Mouse (Mus musculus): ENCODE results near the gene Abat. TPM values are rescaled to one million over a fixed set of nuclear protein-coding genes. Genes with fewer than 3 reads are reported as not detected.

Gene Abat
- polyA plus RNA-seq, 1 experiment from 2014 or later: 106 TPM

DNA sequence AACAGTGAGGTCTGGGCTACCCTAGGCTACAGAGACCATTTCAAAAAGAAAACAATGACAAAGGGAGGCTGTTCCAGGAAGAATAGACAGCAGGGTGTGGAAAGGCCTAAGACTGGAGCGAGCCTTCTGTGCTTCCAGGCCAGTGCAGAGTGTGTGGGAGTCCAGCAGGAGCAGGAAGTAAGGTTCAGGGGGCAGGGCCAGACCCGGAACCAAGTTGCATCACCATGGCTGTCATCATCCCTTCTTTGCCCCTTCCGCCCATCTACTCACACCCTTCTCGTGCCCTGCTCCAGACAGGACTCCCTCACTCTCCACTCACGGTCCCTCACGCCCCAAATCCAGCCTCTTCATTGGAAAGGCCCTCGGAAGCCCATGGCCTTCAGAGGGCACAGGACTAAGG, 154.0 kb downstream of the Abat start:
- no peak overlapping the region for H3K9ac ChIP-seq (ENCODE audit: low read depth, low read length)
- H3K4me2 ChIP-seq (ENCODE audit: low read length): no peak overlapping the region

DNA sequence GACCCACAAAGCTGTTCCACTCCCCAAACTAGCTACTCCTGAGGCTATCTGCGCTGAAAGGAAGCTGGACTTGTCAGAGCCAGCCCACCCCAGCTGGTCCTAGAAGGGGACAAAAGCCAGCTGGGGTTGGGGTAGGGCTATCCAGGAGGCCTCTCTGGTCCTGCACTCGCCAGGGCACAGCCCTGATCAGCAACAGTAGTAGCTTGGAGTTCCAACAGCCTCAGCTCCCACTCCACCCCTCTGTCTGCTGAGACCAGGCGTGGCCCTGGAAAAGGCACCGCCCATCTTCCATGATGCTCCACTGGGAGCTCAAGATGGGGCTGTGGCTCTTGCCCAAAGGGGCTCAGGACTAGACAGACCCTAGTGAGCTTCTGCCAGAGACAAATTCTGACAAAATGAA, 154.6 kb downstream of the Abat start:
- H3K27ac ChIP-seq (ENCODE audit: low read depth, low read length): no peak overlapping the region
- H3K36me3 ChIP-seq (ENCODE audit: control insufficient read depth, insufficient read depth, low read length): peaks cover under 1% of the 10 kb centered on the region; the same call in 1 of the 2 replicates
- no peak overlapping the region for H3K9ac ChIP-seq (ENCODE audit: low read depth, low read length)
- H3K4me2 ChIP-seq (ENCODE audit: low read length): no peak overlapping the region
- H3K4me3 ChIP-seq (ENCODE audit: low read length): no peak overlapping the region
- peaks cover 43% of the 10 kb centered on the region for H3K4me1 ChIP-seq (ENCODE audit: control insufficient read depth, insufficient read depth, low read depth, low read length)
- WGBS: 63% methylated on average over 4 of the region's 4 CpGs
- no peak for ATAC-seq
- no peaks in the 10 kb centered on the region for H3K9me3 ChIP-seq (ENCODE audit: control insufficient read depth, low read length)
- no peaks in the 10 kb centered on the region for H3K27me3 ChIP-seq (replicated peaks; ENCODE audit: control insufficient read depth, insufficient read depth, low read length)

More for the DNA sequence above, 154.0 kb downstream of the Abat start:
- no peak overlapping the region for H3K27ac ChIP-seq (ENCODE audit: low read depth, low read length)
- no peak overlapping the region for H3K4me3 ChIP-seq (ENCODE audit: low read length)
- no peaks in the 10 kb centered on the region for H3K27me3 ChIP-seq (replicated peaks; ENCODE audit: control insufficient read depth, insufficient read depth, low read length)
- H3K9me3 ChIP-seq (ENCODE audit: control insufficient read depth, low read length): no peaks in the 10 kb centered on the region
- peaks cover 43% of the 10 kb centered on the region for H3K4me1 ChIP-seq (ENCODE audit: control insufficient read depth, insufficient read depth, low read depth, low read length)
- ATAC-seq: no peak
- peaks cover 6% of the 10 kb centered on the region; the same call in 1 of the 2 replicates for H3K36me3 ChIP-seq (ENCODE audit: control insufficient read depth, insufficient read depth, low read length)
- WGBS: 81% methylated on average over 7 of the region's 7 CpGs

DNA sequence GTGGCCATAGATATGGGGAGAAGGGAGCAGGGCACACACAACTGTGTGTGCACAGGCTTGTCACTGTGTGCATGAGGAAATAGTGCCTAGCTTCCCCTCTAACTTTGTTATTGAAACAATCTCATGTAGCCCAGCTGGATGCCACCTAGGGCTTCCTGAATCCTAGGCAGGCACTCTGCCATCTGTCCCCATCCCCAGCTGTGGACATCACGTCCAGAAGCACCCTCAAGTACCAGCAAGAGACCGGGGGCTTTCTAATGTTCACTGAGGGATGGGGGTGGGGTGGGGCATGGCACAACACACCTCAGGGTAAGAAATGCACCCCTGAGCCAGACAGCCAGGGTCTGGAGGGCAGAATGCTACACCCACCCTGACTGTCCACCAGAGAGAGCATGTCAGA, 155.2 kb downstream of the Abat start:
- peak overlapping the region; percentile 28; the same call in 1 of the 2 replicates for H3K9ac ChIP-seq (ENCODE audit: low read depth, low read length)
- H3K4me3 ChIP-seq (ENCODE audit: low read length): no peak overlapping the region
- WGBS: 35% methylated on average over 2 of the region's 2 CpGs
- no peaks in the 10 kb centered on the region for H3K9me3 ChIP-seq (ENCODE audit: control insufficient read depth, low read length)
- no peak for ATAC-seq
- H3K4me1 ChIP-seq (ENCODE audit: control insufficient read depth, insufficient read depth, low read depth, low read length): peaks cover 43% of the 10 kb centered on the region
- no peak overlapping the region for H3K27ac ChIP-seq (ENCODE audit: low read depth, low read length)
- H3K4me2 ChIP-seq (ENCODE audit: low read length): no peak overlapping the region; the same call in 1 of the 2 replicates
- no peaks in the 10 kb centered on the region for H3K36me3 ChIP-seq (ENCODE audit: control insufficient read depth, insufficient read depth, low read length)
- no peaks in the 10 kb centered on the region for H3K27me3 ChIP-seq (replicated peaks; ENCODE audit: control insufficient read depth, insufficient read depth, low read length)

DNA sequence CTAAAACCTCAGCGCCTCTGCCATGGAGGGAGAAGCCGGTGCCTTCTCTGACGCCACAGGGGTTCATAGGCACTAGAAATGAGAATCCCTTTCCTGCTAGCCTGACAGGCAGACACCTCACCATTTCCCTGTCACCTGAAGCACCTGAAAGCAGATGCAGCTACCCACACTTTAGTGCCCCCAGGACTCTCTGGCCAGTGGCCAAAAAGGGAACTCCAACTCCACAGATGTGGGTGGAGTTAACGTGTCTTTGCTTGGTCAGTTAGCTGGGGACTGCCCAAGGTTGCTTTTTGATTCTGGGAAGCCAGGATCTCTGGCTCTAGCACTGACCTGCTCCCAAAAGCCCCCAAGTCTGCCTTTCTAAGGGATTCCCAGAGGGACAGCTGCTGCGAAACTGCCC, 156.2 kb downstream of the Abat start:
- Histone ChIP-seq H3K27ac (ENCODE audit: low read depth, low read length) (peak overlapping the region; percentile 62), H3K27me3 (replicated peaks; ENCODE audit: control insufficient read depth, insufficient read depth, low read length) (no peaks in the 10 kb centered on the region), H3K36me3 (ENCODE audit: control insufficient read depth, insufficient read depth, low read length) (no peaks in the 10 kb centered on the region), H3K4me3 (ENCODE audit: low read length) (peak overlapping the region; percentile 89), H3K9me3 (ENCODE audit: control insufficient read depth, low read length) (no peaks in the 10 kb centered on the region), H3K9ac (ENCODE audit: low read depth, low read length) (peak overlapping the region; percentile 87), H3K4me2 (ENCODE audit: low read length) (peak overlapping the region; percentile 63), H3K4me1 (ENCODE audit: control insufficient read depth, insufficient read depth, low read depth, low read length) (peaks cover 40% of the 10 kb centered on the region)
- no peak for ATAC-seq
- 47% methylated on average over 5 of the region's 5 CpGs for WGBS

DNA sequence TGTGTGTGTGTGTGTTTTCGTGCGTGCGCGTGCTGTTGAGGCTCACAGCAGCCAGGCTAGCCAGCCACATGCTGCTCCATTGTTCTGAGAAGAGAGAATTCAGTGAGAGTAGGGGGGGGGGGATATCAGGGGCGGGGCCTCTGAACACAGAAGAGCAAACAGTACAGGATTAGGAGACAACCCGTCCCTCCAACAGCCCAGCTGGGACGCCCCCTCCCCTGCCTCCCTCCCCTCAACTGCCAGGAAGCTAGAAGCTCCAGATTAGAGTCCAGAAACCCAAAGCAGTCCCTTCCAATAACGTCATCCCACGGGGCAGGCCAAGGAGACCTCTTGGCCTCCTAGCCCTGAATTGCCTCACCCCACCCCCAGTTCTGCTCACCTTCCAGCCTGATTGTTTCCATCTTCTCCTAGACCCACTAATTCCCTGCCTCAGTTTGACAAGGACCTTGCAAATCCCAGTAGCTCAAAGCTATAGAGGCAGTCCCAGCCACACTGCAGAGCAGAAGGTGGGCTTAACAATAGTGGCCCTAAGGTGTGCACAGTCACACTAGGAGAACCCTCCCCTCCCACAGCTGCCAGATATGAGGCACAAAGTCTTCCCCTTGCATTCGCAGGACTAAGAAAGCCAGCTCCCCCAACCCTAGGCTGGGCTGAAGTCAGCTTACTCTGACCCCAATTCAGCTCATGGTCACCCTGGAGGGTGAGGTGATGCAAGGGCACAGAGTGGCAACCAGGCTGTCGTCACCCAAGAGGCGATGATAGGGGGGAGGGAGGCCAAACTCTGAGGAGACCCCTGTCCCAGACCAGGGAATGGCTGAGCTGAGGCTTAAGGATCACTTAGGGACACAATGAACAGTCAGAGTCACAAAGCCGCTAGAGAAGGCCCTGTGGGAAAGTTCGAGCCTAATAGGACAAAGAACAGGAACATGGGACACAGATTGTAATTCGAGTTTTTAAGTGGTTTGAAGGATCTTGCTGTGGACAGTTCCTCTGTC, 157.1 kb downstream of the Abat start:
- WGBS: 2% methylated on average over 13 of the region's 15 CpGs
- H3K4me1 ChIP-seq (ENCODE audit: control insufficient read depth, insufficient read depth, low read depth, low read length): peaks cover 40% of the 10 kb centered on the region
- H3K27me3 ChIP-seq (replicated peaks; ENCODE audit: control insufficient read depth, insufficient read depth, low read length): no peaks in the 10 kb centered on the region
- peak overlapping the region; percentile 87 for H3K9ac ChIP-seq (ENCODE audit: low read depth, low read length)
- H3K27ac ChIP-seq (ENCODE audit: low read depth, low read length): peak overlapping the region; percentile 62
- no peaks in the 10 kb centered on the region for H3K9me3 ChIP-seq (ENCODE audit: control insufficient read depth, low read length)
- H3K4me2 ChIP-seq (ENCODE audit: low read length): peak overlapping the region; percentile 63
- H3K4me3 ChIP-seq (ENCODE audit: low read length): peak overlapping the region; percentile 89
- ATAC-seq: peak; percentile 47
- H3K36me3 ChIP-seq (ENCODE audit: control insufficient read depth, insufficient read depth, low read length): no peaks in the 10 kb centered on the region

Small RNAs within 50 kb of the gene (microRNA-seq; reads per million reads assigned to microRNA genes)
- gene Gm22137: not detected

Other genes starting within 250 kb of the Abat start
- 1.2 and 1.6 TPM in 2 replicates for gene Tmem114, start 88.3 kb upstream of the Abat start, polyA plus RNA-seq (2015; fragmentation: Nextera tagmentation; extraction: Ambion mirVana)
- 53.7 and 58.4 TPM in 2 replicates for gene Mettl22, start 42.6 kb upstream of the Abat start, polyA plus RNA-seq (2015; fragmentation: Nextera tagmentation; extraction: Ambion mirVana)
- gene Pmm2, start 124.2 kb downstream of the Abat start, polyA plus RNA-seq (2015; fragmentation: Nextera tagmentation; extraction: Ambion mirVana): 33.1 and 37.0 TPM in 2 replicates
- gene Tmem186, start 124.3 kb downstream of the Abat start, polyA plus RNA-seq (2015; fragmentation: Nextera tagmentation; extraction: Ambion mirVana): 22.5 and 23.1 TPM in 2 replicates
- gene Carhsp1, start 158.7 kb downstream of the Abat start, polyA plus RNA-seq (2015; fragmentation: Nextera tagmentation; extraction: Ambion mirVana): 148 and 167 TPM in 2 replicates
- not detected in 2 replicates for gene Gm5767, start 167.3 kb downstream of the Abat start, polyA plus RNA-seq (2015; fragmentation: Nextera tagmentation; extraction: Ambion mirVana)

All from hindbrain, embryonic 16.5 days (tissue).